Mouse (Mus musculus): ENCODE measurements at regions not wholly inside any gene's neighbourhood (a gene's known extent, or its start where the extent isn't known, plus 50 kb on each side); places are given as distances from the start of the nearest gene placed in this dataset.

GRCm38 (mm10) chr17:3248875-3249274, 77.5 kb upstream of the Tiam2 start:
- DNase-seq (ENCODE audit: low spot score) = no peak

- DNase-seq (ENCODE audit: low spot score) = no peak
Observed at GRCm38 (mm10) chr17:3249320-3249719, 77.1 kb upstream of the Tiam2 start.

DNA sequence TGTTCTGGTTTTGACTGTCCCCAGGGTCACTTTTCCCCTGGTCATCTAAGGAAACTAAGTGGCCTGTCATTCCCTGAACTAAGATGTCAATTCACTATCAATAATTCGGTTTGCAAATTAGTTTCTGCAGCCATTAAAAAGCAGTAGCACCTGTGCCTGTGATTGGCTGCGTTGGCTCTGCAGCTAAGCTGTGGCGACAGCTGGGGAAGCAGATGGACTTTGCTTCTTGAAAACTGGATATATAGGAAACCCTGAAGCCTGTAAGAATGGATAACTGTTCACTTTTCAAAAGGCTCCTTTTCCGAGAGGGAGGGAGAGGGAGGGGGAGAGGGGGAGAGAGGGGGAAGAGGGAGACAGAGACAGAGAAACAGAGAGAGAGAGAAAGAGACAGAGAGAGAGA, 75.2 kb upstream of the Tiam2 start:
- DNase-seq (ENCODE audit: low spot score) = no peak

DNA sequence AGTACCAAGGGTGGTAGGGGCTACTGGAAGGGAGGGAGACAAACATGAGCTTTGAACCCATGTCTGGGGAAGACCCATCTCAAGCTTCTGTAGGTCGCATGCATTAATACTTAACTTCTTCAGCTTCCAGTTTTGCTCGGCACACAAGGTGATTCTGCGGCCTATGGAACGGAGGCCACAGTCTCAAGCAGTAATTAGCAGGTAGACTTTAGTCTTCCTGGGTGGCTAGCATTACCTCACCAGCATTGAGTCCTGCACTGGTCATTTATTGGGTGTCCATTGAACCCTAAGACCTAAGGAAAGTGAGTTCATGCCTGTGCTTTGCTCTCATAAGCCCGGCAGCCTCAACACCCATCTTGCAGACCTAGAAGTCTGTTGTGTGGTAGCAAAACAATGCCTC, 74.4 kb upstream of the Tiam2 start:
- no peak for DNase-seq (ENCODE audit: low spot score)

DNA sequence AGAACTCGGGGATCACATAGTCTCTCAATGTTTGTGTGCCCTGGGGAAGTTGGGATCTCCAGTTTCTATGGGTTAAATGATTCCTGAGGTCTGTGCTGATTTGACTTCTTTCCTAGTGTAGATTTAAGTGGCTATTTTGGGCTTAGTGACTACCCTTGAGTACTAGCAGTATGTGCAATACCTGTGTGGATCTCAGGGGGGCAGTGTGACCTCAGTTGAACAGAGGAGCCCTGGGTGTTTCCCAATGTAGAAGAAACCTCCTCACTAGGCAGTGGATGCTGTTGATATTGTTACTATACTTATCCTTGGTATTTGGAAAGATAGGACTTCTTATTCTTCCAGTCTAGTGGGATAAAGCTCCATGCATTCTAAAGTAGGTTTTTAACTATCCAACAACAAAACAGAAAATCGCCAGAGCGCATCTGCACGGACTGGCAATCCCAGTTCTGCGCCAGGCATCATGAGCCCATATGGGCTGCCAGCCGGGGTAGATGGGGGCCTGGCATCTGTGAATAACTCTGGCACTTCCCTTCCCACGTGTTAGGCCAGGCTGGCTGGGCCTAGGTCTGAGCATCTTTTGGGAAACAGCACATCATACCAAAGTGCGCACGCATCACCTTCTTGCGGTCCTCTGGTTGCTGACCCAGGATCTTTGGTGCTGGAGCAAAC, 72.7 kb upstream of the Tiam2 start:
- peak; percentile 45 for DNase-seq (ENCODE audit: low spot score)

DNA sequence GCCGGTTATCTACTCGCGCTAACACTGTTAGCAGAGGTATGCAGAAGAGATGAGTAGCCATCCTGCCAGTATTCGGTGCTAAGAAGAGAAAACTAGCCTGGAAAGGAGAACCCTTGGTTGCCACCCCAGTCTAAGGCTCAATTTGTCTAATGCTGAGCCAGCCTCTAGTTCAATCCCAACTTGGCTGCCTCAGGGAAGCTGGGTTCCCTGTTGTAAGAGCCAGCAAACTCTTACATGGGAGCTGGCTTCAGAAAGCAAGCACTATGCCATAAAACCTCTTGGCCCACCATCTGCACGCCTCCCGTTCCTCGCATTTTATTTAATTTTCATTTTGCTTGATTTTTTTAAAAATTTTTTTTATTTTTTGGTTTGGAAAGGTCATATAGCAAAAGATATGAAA, 69.6 kb upstream of the Tiam2 start:
- DNase-seq (ENCODE audit: low spot score) = no peak

DNA sequence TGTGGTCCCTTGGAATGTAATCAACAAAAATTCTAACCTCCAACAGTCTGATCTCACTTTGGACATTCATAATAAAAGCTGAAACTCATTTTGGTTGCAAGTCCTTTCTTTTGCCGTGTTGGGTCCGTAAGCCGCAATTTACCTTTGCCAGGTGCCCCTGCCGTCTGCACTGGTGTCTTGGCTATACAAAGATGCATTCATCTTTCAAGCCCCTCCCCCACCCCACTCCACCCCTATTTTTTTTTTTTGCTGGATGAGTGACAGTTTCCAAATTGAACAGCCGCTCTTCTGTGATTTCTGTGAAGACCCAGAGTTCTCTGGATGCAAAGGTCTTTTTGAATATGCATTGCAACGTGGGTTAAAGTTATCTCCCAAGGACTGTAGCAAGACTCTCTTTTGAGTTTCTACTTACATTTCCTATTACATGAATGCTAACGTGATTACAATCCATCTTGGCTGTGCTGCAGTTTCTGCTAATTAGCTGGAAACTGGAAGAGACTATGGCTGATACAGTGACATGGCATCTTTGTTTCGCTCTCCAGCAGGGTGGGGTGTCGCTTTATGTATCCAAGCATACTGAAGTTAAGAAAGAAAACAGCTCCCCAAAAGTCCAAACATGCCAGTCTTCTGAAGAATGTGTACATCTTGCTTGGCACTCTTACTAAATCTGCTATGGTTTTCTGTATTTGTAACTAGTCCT, 67.4 kb upstream of the Tiam2 start:
- DNase-seq (ENCODE audit: low spot score) = no peak

DNA sequence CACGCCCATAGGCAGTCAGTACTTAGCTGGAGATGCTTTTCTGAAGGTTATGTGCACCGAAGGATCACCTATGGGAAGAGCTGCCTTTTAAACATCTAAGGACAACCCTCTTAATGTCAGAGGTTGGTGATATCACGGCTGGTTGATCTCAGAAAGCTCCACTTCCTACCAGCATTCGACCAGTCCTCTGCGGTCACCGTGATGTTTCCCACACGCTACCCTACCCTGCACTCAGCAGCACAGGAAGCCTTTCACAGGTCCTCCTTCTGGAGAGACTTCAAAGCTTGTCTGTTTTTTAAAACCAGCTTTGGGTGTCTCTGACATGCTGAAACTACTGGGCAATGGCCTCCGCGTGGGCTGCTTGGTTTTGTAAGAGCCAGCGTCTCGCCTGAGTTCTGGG, 65.6 kb upstream of the Tiam2 start:
- no peak for DNase-seq (ENCODE audit: low spot score)

DNA sequence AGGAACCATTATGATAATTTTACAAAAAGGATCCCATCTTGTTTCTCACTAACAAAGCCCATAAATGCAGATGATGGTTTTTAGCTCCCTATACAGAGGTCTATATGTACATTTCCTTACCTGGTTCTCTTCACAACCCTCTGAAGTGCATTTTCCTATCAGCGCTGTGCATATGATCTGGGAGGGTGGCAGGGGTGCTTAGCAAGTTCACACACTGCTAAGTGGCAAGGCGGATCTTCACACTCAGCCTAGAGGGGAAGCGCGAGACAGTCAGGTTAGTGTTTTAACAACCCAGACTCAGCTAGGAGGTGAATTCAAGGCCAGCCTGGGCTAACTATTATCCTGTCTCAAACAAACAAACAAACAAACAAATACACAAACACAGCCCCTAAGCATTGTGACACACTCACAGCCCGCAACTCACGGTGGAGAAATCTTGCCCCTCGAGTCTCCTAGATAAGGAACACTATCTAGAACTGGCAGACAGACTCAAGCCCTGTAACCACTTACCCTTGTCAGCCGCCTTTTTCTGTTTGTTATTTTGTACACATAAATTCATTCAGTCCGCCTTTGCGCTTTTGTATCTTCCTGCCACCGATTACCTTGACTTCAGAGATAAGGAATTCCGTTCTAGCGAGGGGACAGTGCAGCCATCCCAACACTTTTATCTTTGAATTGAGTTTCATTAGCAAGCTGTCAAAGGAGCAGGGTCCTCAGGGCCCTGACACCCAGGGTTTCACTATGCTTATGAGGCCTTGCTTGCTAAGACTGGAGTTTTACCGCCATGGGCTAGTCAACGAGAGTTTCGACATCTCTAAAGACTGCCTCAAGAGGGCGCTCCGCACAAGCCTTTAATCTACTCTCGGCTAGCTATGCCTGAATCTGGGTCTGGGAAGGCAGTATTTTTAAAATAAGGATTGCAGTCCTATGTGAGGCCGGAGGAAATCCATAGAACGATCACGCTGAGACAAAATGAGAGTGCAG, 53.0 kb upstream of the Tiam2 start:
- DNase-seq (ENCODE audit: low spot score) = peak; percentile 82

DNA sequence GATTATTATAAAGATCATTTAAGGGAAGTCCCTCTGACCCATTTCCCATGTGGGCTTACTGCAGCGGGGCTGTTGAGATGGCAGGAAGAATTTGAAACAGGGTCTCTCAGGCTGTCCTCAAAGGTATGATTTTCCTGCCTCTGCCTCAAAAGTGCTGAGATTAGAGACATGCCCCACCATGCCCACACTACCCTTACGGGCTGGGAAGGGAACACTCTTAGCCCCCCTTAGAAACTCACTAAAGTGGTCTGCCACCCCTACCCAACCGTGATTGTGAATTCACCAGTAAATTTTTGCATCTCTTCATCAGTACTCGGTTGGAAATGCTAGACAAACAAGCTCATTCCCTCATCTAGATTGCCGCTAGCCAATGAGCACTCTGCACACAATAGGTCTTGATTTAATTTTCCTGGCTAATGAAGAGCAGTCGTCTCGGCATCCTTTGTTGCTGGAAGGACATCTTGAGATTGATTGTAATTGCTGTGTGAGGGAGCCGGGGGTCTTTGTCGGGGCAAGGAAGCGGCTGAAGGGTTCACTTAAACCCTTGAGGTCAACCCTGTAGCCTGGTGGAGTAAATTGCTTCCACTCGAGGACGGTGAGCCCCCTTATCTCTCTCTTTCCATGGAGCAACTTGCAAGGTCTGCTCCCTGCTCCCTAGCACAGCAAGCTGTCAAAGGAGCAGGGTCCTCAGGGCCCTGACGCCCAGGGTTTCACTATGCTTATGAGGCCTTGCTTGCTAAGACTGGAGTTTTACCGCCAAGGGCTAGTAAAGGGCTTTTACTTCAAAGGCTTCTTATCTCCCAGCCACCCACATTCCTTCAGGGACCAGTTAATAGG, 51.7 kb upstream of the Tiam2 start:
- DNase-seq (ENCODE audit: low spot score) = no peak
